Mouse (Mus musculus): ENCODE data around the gene Mad1l1.

- TF ChIP-seq CTCF (conservative IDR thresholded peaks at IDR 0.05; ENCODE audit: insufficient read depth, insufficient read length, low read depth, low read length) (no peak), POLR2A (IDR thresholded peaks at IDR 0.05; ENCODE audit: low read depth, low read length) (no peak)
Observed at GRCm38 (mm10) chr5:140225103-140225502, 96.2 kb downstream of the Mad1l1 start.

All from kidney, adult 2 months (tissue).